Mouse (Mus musculus): ENCODE measurements around the gene Gm5771. TPM values are rescaled to one million over a fixed set of nuclear protein-coding genes. Genes with fewer than 3 reads are reported as not detected.
A peak's percentile ranks its signal among the peaks of the same experiment; 100 is the strongest.
"Not testable (repeated sequence)": the region's sequence is repeated elsewhere in the genome, so short reads cannot be mapped to it uniquely, and the experiment has no call there.

The Gm5771 gene
- not detected in 2 replicates for polyA plus RNA-seq (2012; rRNA removed)

- not testable (repeated sequence) for DNase-seq (ENCODE audit: extremely low spot score in 1 of 2, low spot score in 1 of 2)
These were observed at the start of gene Gm5771 for GRCm38 (mm10) chr6:41392056-41392455. TSS of gene Gm5771 (plus strand) at chr6:41392356.

GRCm38 (mm10) chr6:41353932-41354331, 38.2 kb upstream of the Gm5771 start, which contains the start of gene Try10:
TSS of gene Try10 (plus strand) at chr6:41354105.
- DNase-seq (ENCODE audit: extremely low spot score in 1 of 2, low spot score in 1 of 2), result no peak

GRCm38 (mm10) chr6:41373772-41374171, 18.4 kb upstream of the Gm5771 start:
- DNase-seq (ENCODE audit: extremely low spot score in 1 of 2, low spot score in 1 of 2), result not testable (repeated sequence)

- DNase-seq (ENCODE audit: extremely low spot score in 1 of 2, low spot score in 1 of 2), result not testable (repeated sequence)
These were observed 14.6 kb upstream of the Gm5771 start, which contains the start of gene Prss3 for GRCm38 (mm10) chr6:41377578-41377977. TSS of gene Prss3 (minus strand) at chr6:41377678.

- DNase-seq (ENCODE audit: extremely low spot score in 1 of 2, low spot score in 1 of 2), result no peak
These were observed 5.4 kb upstream of the Gm5771 start for GRCm38 (mm10) chr6:41386781-41387180.

- DNase-seq (ENCODE audit: extremely low spot score in 1 of 2, low spot score in 1 of 2), result peak in 1 of 2 experiments; percentile 2
These were observed 516 bp upstream of the Gm5771 start for GRCm38 (mm10) chr6:41391640-41392039.

- DNase-seq (ENCODE audit: extremely low spot score in 1 of 2, low spot score in 1 of 2), result not testable (repeated sequence)
These were observed 50.1 kb downstream of the Gm5771 start for GRCm38 (mm10) chr6:41442261-41442660.

GRCm38 (mm10) chr6:41446045-41446444, 53.9 kb downstream of the Gm5771 start, which contains the start of gene Gm10334:
TSS of gene Gm10334 (minus strand) at chr6:41446145.
- not testable (repeated sequence) for DNase-seq (ENCODE audit: extremely low spot score in 1 of 2, low spot score in 1 of 2)

Other genes with a start within 250 kb of the Gm5771 start
- gene Try4, start 90.1 kb upstream of the Gm5771 start, polyA plus RNA-seq (2012; rRNA removed), result 0.19 TPM in 1 of 2 replicates, not detected in the other
- not detected in 2 replicates for gene Try5, start 75.5 kb upstream of the Gm5771 start, polyA plus RNA-seq (2012; rRNA removed)
- gene Try10, start 38.3 kb upstream of the Gm5771 start, polyA plus RNA-seq (2012; rRNA removed), result not detected in 2 replicates
- gene Prss3, start 14.7 kb upstream of the Gm5771 start, polyA plus RNA-seq (2012; rRNA removed), result not detected in 2 replicates
- 1.8 and 2.3 TPM in 2 replicates for gene Gm10334, start 53.8 kb downstream of the Gm5771 start, polyA plus RNA-seq (2012; rRNA removed)
- not detected in 2 replicates for gene Prss1, start 66.6 kb downstream of the Gm5771 start, polyA plus RNA-seq (2012; rRNA removed)
- 0.16 TPM in 1 of 2 replicates, not detected in the other for gene Prss2, start 129.4 kb downstream of the Gm5771 start, polyA plus RNA-seq (2012; rRNA removed)
- gene Ephb6, start 213.1 kb downstream of the Gm5771 start, polyA plus RNA-seq (2012; rRNA removed), result 76.3 and 108 TPM in 2 replicates
- gene Trpv6, start 244.0 kb downstream of the Gm5771 start, polyA plus RNA-seq (2012; rRNA removed), result 0.72 and 0.74 TPM in 2 replicates

Data from frontal cortex, adult 2 months (tissue).